Mouse (Mus musculus): ENCODE measurements around the gene Ackr3. TPM values are rescaled to one million over a fixed set of nuclear protein-coding genes. Genes with fewer than 3 reads are reported as not detected.

Gene Ackr3
- total and polyA plus RNA-seq, 3 experiments = not detected

DNA sequence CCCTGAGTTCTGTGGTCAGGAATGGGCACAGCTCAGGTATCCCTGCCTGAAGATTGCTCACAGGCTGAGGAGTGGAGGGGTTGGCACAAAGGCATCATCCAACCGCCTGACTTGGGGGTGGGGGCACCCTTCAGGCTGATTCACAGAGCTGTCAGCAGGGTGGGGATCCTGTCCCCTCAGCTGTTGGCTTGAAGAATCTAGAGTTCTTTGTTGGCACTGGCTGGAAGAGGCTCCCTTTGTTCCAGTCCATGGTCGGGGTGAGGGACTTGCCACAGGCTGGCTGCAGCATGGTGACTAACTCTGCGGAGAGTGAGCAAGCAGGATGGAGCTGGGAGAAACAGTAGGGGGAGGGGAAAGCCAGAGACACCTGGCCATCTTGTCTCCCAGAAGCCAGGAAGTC is 39.5 kb upstream of the Ackr3 start:
- Histone ChIP-seq H3K27me3 (ENCODE audit: control insufficient read depth in 1 of 2, insufficient read depth in 2 of 2, low read length in 2 of 2) (no peaks in the 10 kb centered on the region), H3K4me1 (ENCODE audit: control insufficient read depth in 1 of 2, insufficient read depth in 2 of 2, low read length in 2 of 2) (no peaks in the 10 kb centered on the region), H3K4me3 (ENCODE audit: control insufficient read depth in 1 of 2, insufficient read depth in 1 of 2, low read depth in 2 of 2, low read length in 2 of 2) (no peak overlapping the region), H3K9ac (ENCODE audit: control insufficient read depth, low read depth, low read length, poor library complexity, severe bottlenecking) (no peak overlapping the region), H3K36me3 (ENCODE audit: control insufficient read depth in 1 of 2, insufficient read depth in 2 of 2, low read length in 2 of 2) (no peaks in the 10 kb centered on the region), H3K9me3 (replicated peaks; ENCODE audit: insufficient read depth, low read length) (no peaks in the 10 kb centered on the region), H3K27ac (ENCODE audit: control insufficient read depth, low read depth, low read length) (no peak overlapping the region), H3K79me2 (ENCODE audit: control insufficient read depth, insufficient read depth, low read length, poor library complexity) (no peaks in the 10 kb centered on the region)
- no peak for DNase-seq (ENCODE audit: low read depth, low spot score)
- no peak for TF ChIP-seq NELFE (IDR thresholded peaks at IDR 0.05; ENCODE audit: low read depth, low read length)
- no peak for TF ChIP-seq MEF2A (IDR thresholded peaks at IDR 0.05; ENCODE audit: extremely low read depth, insufficient replicate concordance, low read depth, low read length, poor library complexity, severe bottlenecking)
- TF ChIP-seq ELF1 (IDR thresholded peaks at IDR 0.05; ENCODE audit: low read depth, low read length) = no peak
- no peak for TF ChIP-seq CTCF (IDR thresholded peaks at IDR 0.05 in 2 of 3, conservative IDR thresholded peaks at IDR 0.05 in 1 of 3; ENCODE audit: control insufficient read depth in 1 of 3, insufficient read depth in 1 of 3, low read depth in 2 of 3, low read length in 3 of 3, poor library complexity in 1 of 3, severe bottlenecking in 1 of 3)
- no peak for TF ChIP-seq ZC3H11A (IDR thresholded peaks at IDR 0.05; ENCODE audit: low read depth, low read length)
- TF ChIP-seq ETS1 (IDR thresholded peaks at IDR 0.05; ENCODE audit: low read depth, low read length) = no peak
- TF ChIP-seq SMC3 (IDR thresholded peaks at IDR 0.05; ENCODE audit: low read depth, low read length) = no peak
- no peak for TF ChIP-seq MYB (IDR thresholded peaks at IDR 0.05; ENCODE audit: low read depth, low read length)
- no peak for TF ChIP-seq ZMIZ1 (IDR thresholded peaks at IDR 0.05; ENCODE audit: low read depth, low read length)
- TF ChIP-seq POLR2AphosphoS2 (IDR thresholded peaks at IDR 0.05; ENCODE audit: low read length) = no peak
- TF ChIP-seq CHD1 (IDR thresholded peaks at IDR 0.05; ENCODE audit: low read depth, low read length) = no peak
- no peak for TF ChIP-seq GATA1 (IDR thresholded peaks at IDR 0.05; ENCODE audit: low read depth, low read length)

DNA sequence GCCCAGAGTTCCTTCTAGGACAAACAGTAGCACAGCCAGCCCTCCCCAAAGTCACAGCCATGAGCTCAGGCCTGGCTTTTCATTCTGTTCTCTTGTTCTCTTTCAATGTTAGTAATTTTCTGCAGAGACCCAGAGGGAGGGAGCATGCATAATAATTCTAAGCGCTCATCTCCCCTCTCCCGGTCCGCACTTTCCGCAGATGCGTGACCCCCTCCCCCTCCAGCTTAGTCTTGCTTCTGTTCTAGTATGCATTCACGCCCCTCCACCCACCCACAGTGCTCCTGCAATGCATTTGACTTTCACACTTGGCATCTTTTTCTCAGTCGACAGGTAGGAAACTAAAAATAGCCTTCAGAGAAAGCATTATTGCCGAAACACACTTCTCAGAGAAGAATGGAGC is 29.4 kb upstream of the Ackr3 start:
- Histone ChIP-seq H3K9ac (ENCODE audit: control insufficient read depth, low read depth, low read length, poor library complexity, severe bottlenecking) (no peak overlapping the region), H3K27me3 (ENCODE audit: control insufficient read depth in 1 of 2, insufficient read depth in 2 of 2, low read length in 2 of 2) (no peaks in the 10 kb centered on the region), H3K4me1 (ENCODE audit: control insufficient read depth in 1 of 2, insufficient read depth in 2 of 2, low read length in 2 of 2) (no peaks in the 10 kb centered on the region), H3K9me3 (replicated peaks; ENCODE audit: insufficient read depth, low read length) (no peaks in the 10 kb centered on the region), H3K27ac (ENCODE audit: control insufficient read depth, low read depth, low read length) (no peak overlapping the region), H3K36me3 (ENCODE audit: control insufficient read depth in 1 of 2, insufficient read depth in 2 of 2, low read length in 2 of 2) (no peaks in the 10 kb centered on the region), H3K4me3 (ENCODE audit: control insufficient read depth in 1 of 2, insufficient read depth in 1 of 2, low read depth in 2 of 2, low read length in 2 of 2) (no peak overlapping the region), H3K79me2 (ENCODE audit: control insufficient read depth, insufficient read depth, low read length, poor library complexity) (no peaks in the 10 kb centered on the region)
- TF ChIP-seq NRF1 (IDR thresholded peaks at IDR 0.05; ENCODE audit: insufficient read depth, low read depth, low read length, poor library complexity, severe bottlenecking) = no peak
- TF ChIP-seq USF1 (IDR thresholded peaks at IDR 0.05; ENCODE audit: low read depth, low read length) = no peak
- DNase-seq (ENCODE audit: low read depth, low spot score) = no peak

- Histone ChIP-seq H3K4me3 (ENCODE audit: control insufficient read depth in 1 of 2, insufficient read depth in 1 of 2, low read depth in 2 of 2, low read length in 2 of 2) (no peak overlapping the region), H3K36me3 (ENCODE audit: control insufficient read depth in 1 of 2, insufficient read depth in 2 of 2, low read length in 2 of 2) (no peaks in the 10 kb centered on the region), H3K9ac (ENCODE audit: control insufficient read depth, low read depth, low read length, poor library complexity, severe bottlenecking) (no peak overlapping the region), H3K4me1 (ENCODE audit: control insufficient read depth in 1 of 2, insufficient read depth in 2 of 2, low read length in 2 of 2) (no peaks in the 10 kb centered on the region), H3K9me3 (replicated peaks; ENCODE audit: insufficient read depth, low read length) (no peaks in the 10 kb centered on the region), H3K79me2 (ENCODE audit: control insufficient read depth, insufficient read depth, low read length, poor library complexity) (no peaks in the 10 kb centered on the region), H3K27ac (ENCODE audit: control insufficient read depth, low read depth, low read length) (no peak overlapping the region), H3K27me3 (ENCODE audit: control insufficient read depth in 1 of 2, insufficient read depth in 2 of 2, low read length in 2 of 2) (no peaks in the 10 kb centered on the region)
- TF ChIP-seq RAD21 (IDR thresholded peaks at IDR 0.05; ENCODE audit: low read depth, low read length) = no peak
- no peak for TF ChIP-seq GATA1 (IDR thresholded peaks at IDR 0.05; ENCODE audit: low read depth, low read length)
- no peak for TF ChIP-seq MAX (IDR thresholded peaks at IDR 0.05; ENCODE audit: low read length)
- TF ChIP-seq POLR2A (IDR thresholded peaks at IDR 0.05; ENCODE audit: control insufficient read depth in 1 of 2, insufficient read depth in 1 of 2, low read depth in 1 of 2, low read length in 2 of 2, poor library complexity in 1 of 2) = no peak
- TF ChIP-seq MXI1 (IDR thresholded peaks at IDR 0.05; ENCODE audit: low read depth, low read length) = no peak
- TF ChIP-seq BHLHE40 (IDR thresholded peaks at IDR 0.05; ENCODE audit: borderline replicate concordance, low read depth, low read length) = no peak
- TF ChIP-seq POLR2AphosphoS2 (IDR thresholded peaks at IDR 0.05; ENCODE audit: low read length) = no peak
- TF ChIP-seq POLR2AphosphoS5 (IDR thresholded peaks at IDR 0.05; ENCODE audit: borderline replicate concordance, low read depth, low read length) = no peak
- TF ChIP-seq ZMIZ1 (IDR thresholded peaks at IDR 0.05; ENCODE audit: low read depth, low read length) = no peak
- TF ChIP-seq E2F4 (IDR thresholded peaks at IDR 0.05; ENCODE audit: borderline replicate concordance, low read depth, low read length) = no peak
- no peak for DNase-seq (ENCODE audit: low read depth, low spot score)
Measured at GRCm38 (mm10) chr1:90176223-90176622, 27.6 kb upstream of the Ackr3 start.

Measured in MEL (cell line).